Mouse (Mus musculus) embryonic facial prominence, embryonic 14.5 days (tissue): ENCODE data around the gene Zfp385b. TPM values are rescaled to one million over a fixed set of nuclear protein-coding genes. Genes with fewer than 3 reads are reported as not detected.

ENCODE experiments used
- ATAC-seq: fragments of 200-750 bp; cut with Nextera tagmentation; 2 replicates; pipeline ENCODE4 v1.8.0; 2017; ENCODE audit warnings: low read depth, moderate number of reproducible peaks, moderate TSS enrichment
- DNase-seq: peaks from one replicate; pipeline ENCODE4 v3.0.0-alpha.2; 2015; ENCODE audit warnings: low spot score
- H3K27ac ChIP-seq: fragments of 300-500 bp; sonication (generic); replicated peaks from 2 replicates; pipeline ENCODE4 v1.5.1; 2014; ENCODE audit warnings: low read depth, mild to moderate bottlenecking, low read length, moderate library complexity
- H3K27me3 ChIP-seq: fragments of 300-500 bp; sonication (generic); replicated peaks from 2 replicates; pipeline ENCODE4 v1.6.1; 2014; ENCODE audit warnings: low read length; ENCODE audit not compliant: control insufficient read depth, insufficient read depth
- H3K36me3 ChIP-seq: fragments of 300-500 bp; sonication (generic); 2 replicates; pipeline ENCODE4 v1.6.1; 2014; ENCODE audit warnings: low read length, mixed read lengths; ENCODE audit not compliant: control insufficient read depth, insufficient read depth
- H3K4me1 ChIP-seq: fragments of 300-500 bp; sonication (generic); 2 replicates; pipeline ENCODE4 v1.6.1; 2014; ENCODE audit warnings: antibody characterized with exemption, low read length; ENCODE audit not compliant: control insufficient read depth, insufficient read depth
- H3K4me2 ChIP-seq: fragments of 300-500 bp; sonication (generic); 2 replicates; pipeline ENCODE4 v1.6.1; 2014; ENCODE audit warnings: low read depth, mild to moderate bottlenecking, low read length, moderate library complexity, mixed read lengths
- H3K4me3 ChIP-seq: fragments of 300-500 bp; sonication (generic); 2 replicates; pipeline ENCODE4 v1.5.1; 2014; ENCODE audit warnings: low read depth, mild to moderate bottlenecking, low read length
- H3K9ac ChIP-seq: fragments of 300-500 bp; sonication (generic); 2 replicates; pipeline ENCODE4 v1.6.1; 2014; ENCODE audit warnings: low read depth, mild to moderate bottlenecking, low read length, moderate library complexity, mixed read lengths
- H3K9me3 ChIP-seq: fragments of 300-500 bp; sonication (generic); 2 replicates; pipeline ENCODE4 v1.6.1; 2016; ENCODE audit warnings: low read length; ENCODE audit not compliant: control insufficient read depth
- WGBS: fragments of 180-500 bp; shearing (Covaris S2); extraction: QIAGEN DNeasy Blood & Tissue Kit; methylation state at CpG from one replicate; pipeline ENCODE4 v1.1.7; 2014; 5-methylcytosine and 5-hydroxymethylcytosine counted together
- polyA plus RNA-seq: library from polyadenylated mRNA; unstranded; fragments of >200 nt; fragmentation: Nextera tagmentation; extraction: Ambion mirVana; gene quantifications from 2 replicates; pipeline ENCODE4 v1.2.1, GENCODE M21; 2014

Gene Zfp385b
- polyA plus RNA-seq, 1 experiment from 2014 or later = 8.9 TPM

- DNase-seq (no peak), ATAC-seq (no peak)
- Histone ChIP-seq H3K4me2 (no peak overlapping the region), H3K9me3 (no peaks in the 10 kb centered on the region), H3K27me3 (no peaks in the 10 kb centered on the region), H3K4me1 (no peaks in the 10 kb centered on the region), H3K4me3 (no peak overlapping the region), H3K9ac (no peak overlapping the region), H3K36me3 (no peaks in the 10 kb centered on the region), H3K27ac (no peak overlapping the region)
- WGBS = 70% methylated on average over 4 of the region's 4 CpGs
These were observed 292.6 kb downstream of the Zfp385b start for GRCm38 (mm10) chr2:77526803-77527202.

GRCm38 (mm10) chr2:77526301-77526700 is 293.1 kb downstream of the Zfp385b start:
- H3K27me3 ChIP-seq = no peaks in the 10 kb centered on the region
- H3K9ac ChIP-seq = no peak overlapping the region
- H3K9me3 ChIP-seq = no peaks in the 10 kb centered on the region
- no peaks in the 10 kb centered on the region for H3K36me3 ChIP-seq
- DNase-seq (no peak), ATAC-seq (no peak)
- no peaks in the 10 kb centered on the region for H3K4me1 ChIP-seq
- H3K27ac ChIP-seq = no peak overlapping the region
- no peak overlapping the region for H3K4me3 ChIP-seq
- 77% methylated on average over 5 of the region's 5 CpGs for WGBS
- H3K4me2 ChIP-seq = no peak overlapping the region

- Histone ChIP-seq H3K9ac (no peak overlapping the region), H3K4me3 (no peak overlapping the region), H3K9me3 (no peaks in the 10 kb centered on the region), H3K4me2 (no peak overlapping the region), H3K4me1 (0 out of 2 replicates have a peak, but pooled peaks cover 2% of the 10 kb centered on the region), H3K27me3 (no peaks in the 10 kb centered on the region), H3K27ac (no peak overlapping the region), H3K36me3 (no peaks in the 10 kb centered on the region)
- 45% methylated on average over 4 of the region's 4 CpGs for WGBS
- ATAC-seq (no peak), DNase-seq (no peak)
These were observed 297.2 kb downstream of the Zfp385b start for GRCm38 (mm10) chr2:77522223-77522622.

- WGBS = under 1% methylated on average over 14 of the region's 14 CpGs
- no peaks in the 10 kb centered on the region for H3K36me3 ChIP-seq
- DNase-seq (peak; percentile 76), ATAC-seq (peak; percentile 83)
- peak overlapping the region; percentile 68 for H3K4me2 ChIP-seq
- H3K27ac ChIP-seq = no peak overlapping the region
- H3K9me3 ChIP-seq = no peaks in the 10 kb centered on the region
- peak overlapping the region; percentile 39 for H3K4me3 ChIP-seq
- H3K27me3 ChIP-seq = no peaks in the 10 kb centered on the region
- 0 out of 2 replicates have a peak, but pooled peaks cover 2% of the 10 kb centered on the region for H3K4me1 ChIP-seq
- peak overlapping the region; percentile 43 for H3K9ac ChIP-seq
These were observed 300.1 kb downstream of the Zfp385b start for GRCm38 (mm10) chr2:77519341-77519740.

GRCm38 (mm10) chr2:77518693-77519092 is 300.7 kb downstream of the Zfp385b start:
- H3K36me3 ChIP-seq = no peaks in the 10 kb centered on the region
- DNase-seq (peak; percentile 58), ATAC-seq (peak; percentile 34; the same call in 1 of the 2 replicates)
- 4% methylated on average over 8 of the region's 8 CpGs for WGBS
- H3K4me2 ChIP-seq = peak overlapping the region; percentile 68
- 0 out of 2 replicates have a peak, but pooled peaks cover 2% of the 10 kb centered on the region for H3K4me1 ChIP-seq
- H3K4me3 ChIP-seq = peak overlapping the region; percentile 39
- H3K27ac ChIP-seq = no peak overlapping the region
- no peaks in the 10 kb centered on the region for H3K9me3 ChIP-seq
- no peaks in the 10 kb centered on the region for H3K27me3 ChIP-seq
- 0 out of 2 replicates have a peak overlapping the region, but pooled peaks have one; percentile 43 for H3K9ac ChIP-seq

GRCm38 (mm10) chr2:77516606-77517005 is 302.8 kb downstream of the Zfp385b start:
- ATAC-seq (no peak), DNase-seq (no peak)
- Histone ChIP-seq H3K4me2 (no peak overlapping the region), H3K9ac (no peak overlapping the region), H3K27ac (no peak overlapping the region), H3K36me3 (no peaks in the 10 kb centered on the region), H3K27me3 (no peaks in the 10 kb centered on the region), H3K4me1 (0 out of 2 replicates have a peak, but pooled peaks cover 2% of the 10 kb centered on the region), H3K4me3 (no peak overlapping the region), H3K9me3 (no peaks in the 10 kb centered on the region)
- WGBS = 86% methylated on average over 5 of the region's 5 CpGs

GRCm38 (mm10) chr2:77515654-77516053 is 303.8 kb downstream of the Zfp385b start:
- no peak overlapping the region for H3K9ac ChIP-seq

GRCm38 (mm10) chr2:77515011-77515410 is 304.4 kb downstream of the Zfp385b start:
- H3K4me2 ChIP-seq = no peak overlapping the region
- WGBS = 58% methylated on average over 7 of the region's 7 CpGs
- H3K9ac ChIP-seq = no peak overlapping the region
- no peaks in the 10 kb centered on the region for H3K36me3 ChIP-seq
- no peak overlapping the region for H3K27ac ChIP-seq
- no peak for ATAC-seq
- H3K9me3 ChIP-seq = no peaks in the 10 kb centered on the region
- no peak overlapping the region for H3K4me3 ChIP-seq
- 0 out of 2 replicates have a peak, but pooled peaks cover 2% of the 10 kb centered on the region for H3K4me1 ChIP-seq
- DNase-seq = no peak
- H3K27me3 ChIP-seq = no peaks in the 10 kb centered on the region

More at GRCm38 (mm10) chr2:77515654-77516053, 303.8 kb downstream of the Zfp385b start:
- H3K36me3 ChIP-seq = no peaks in the 10 kb centered on the region
- no peaks in the 10 kb centered on the region for H3K9me3 ChIP-seq
- WGBS = 53% methylated on average over 6 of the region's 6 CpGs
- no peak overlapping the region for H3K27ac ChIP-seq
- H3K27me3 ChIP-seq = no peaks in the 10 kb centered on the region
- no peak for DNase-seq
- ATAC-seq = no peak
- H3K4me3 ChIP-seq = no peak overlapping the region
- no peak overlapping the region for H3K4me2 ChIP-seq
- H3K4me1 ChIP-seq = 0 out of 2 replicates have a peak, but pooled peaks cover 2% of the 10 kb centered on the region

GRCm38 (mm10) chr2:77514476-77514875 is 305.0 kb downstream of the Zfp385b start:
- H3K4me2 ChIP-seq = no peak overlapping the region
- no peaks in the 10 kb centered on the region for H3K27me3 ChIP-seq
- no peaks in the 10 kb centered on the region for H3K4me1 ChIP-seq
- H3K4me3 ChIP-seq = no peak overlapping the region
- ATAC-seq = no peak
- no peak overlapping the region for H3K9ac ChIP-seq
- no peaks in the 10 kb centered on the region for H3K9me3 ChIP-seq
- H3K36me3 ChIP-seq = no peaks in the 10 kb centered on the region
- no peak for DNase-seq
- 66% methylated on average over 4 of the region's 4 CpGs for WGBS
- no peak overlapping the region for H3K27ac ChIP-seq
